Mouse (Mus musculus): ENCODE data around the gene Pdcd11. TPM values are rescaled to one million over a fixed set of nuclear protein-coding genes. Genes with fewer than 3 reads are reported as not detected.

The Pdcd11 gene
- total and polyA plus RNA-seq, 2 experiments from 2014 or later: 3.8 to 11.0 TPM

DNA sequence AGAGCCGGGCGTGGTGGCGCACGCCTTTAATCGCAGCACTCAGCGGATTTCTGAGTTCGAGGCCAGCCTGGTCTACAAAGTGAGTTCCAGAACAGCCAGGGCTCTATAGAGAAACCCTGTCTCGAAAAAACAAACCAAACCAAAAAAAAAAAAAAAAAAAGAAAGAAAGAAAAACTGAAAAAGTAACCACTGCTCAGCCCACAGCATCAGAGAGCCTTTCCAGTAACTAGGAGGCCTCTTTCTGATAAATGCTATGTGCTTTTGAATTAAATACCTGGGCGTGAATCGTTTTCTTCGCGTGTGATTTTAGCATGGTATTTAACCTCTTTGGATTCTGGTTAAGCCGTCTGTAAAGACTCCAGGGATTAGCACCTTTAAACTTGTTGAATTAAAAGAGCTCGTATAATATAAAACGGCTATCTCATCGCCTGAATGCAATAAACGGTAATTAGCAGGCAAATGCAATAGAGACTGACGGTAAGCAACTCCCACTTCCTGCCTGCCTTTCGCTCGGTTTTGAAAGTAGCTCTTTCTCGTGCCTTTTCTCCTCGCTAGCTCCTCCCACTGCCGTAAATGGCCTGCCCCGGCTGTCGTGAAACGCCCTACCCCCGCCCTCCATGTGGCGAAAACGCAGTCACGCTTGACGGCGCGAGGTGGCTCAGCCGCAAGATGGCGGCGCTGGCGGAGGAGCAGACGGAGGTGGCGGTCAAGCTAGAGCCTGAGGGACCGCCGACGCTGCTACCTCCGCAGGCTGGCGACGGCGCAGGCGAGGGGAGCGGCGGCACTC is 23.3 kb upstream of the Pdcd11 start, which contains the start of gene Taf5:
Gene Taf5 (plus strand): TSS at position 651 of the 787 bp plus-strand sequence.
- Histone ChIP-seq H3K27me3 (ENCODE audit: insufficient read depth, low read length) (no peaks in the 10 kb centered on the region), H3K4me1 (ENCODE audit: insufficient read depth, low read length) (no peaks in the 10 kb centered on the region), H3K4me3 (ENCODE audit: low read depth, low read length) (peak within 1 kb of the TSS; percentile 98), H3K36me3 (ENCODE audit: insufficient read depth, low read length) (no peaks in the 10 kb centered on the region), H3K9me3 (ENCODE audit: low read length) (no peaks in the 10 kb centered on the region), H3K9ac (replicated peaks; ENCODE audit: low read length, poor library complexity, severe bottlenecking) (peak within 1 kb of the TSS; percentile 87), H3K27ac (ENCODE audit: low read depth, low read length) (peak within 1 kb of the TSS; percentile 92), H3K4me2 (ENCODE audit: low read depth, low read length, poor library complexity, severe bottlenecking) (peak within 1 kb of the TSS; percentile 61)
- TF ChIP-seq CTCF (IDR thresholded peaks at IDR 0.05): peak; percentile 56
- ATAC-seq (ENCODE audit: low FRiP score) (peak; percentile 73; the same call in 1 of the 2 replicates), DNase-seq (ENCODE audit: low spot score) (peak; percentile 98)
- 11% methylated on average over 49 of the region's 49 CpGs for WGBS

DNA sequence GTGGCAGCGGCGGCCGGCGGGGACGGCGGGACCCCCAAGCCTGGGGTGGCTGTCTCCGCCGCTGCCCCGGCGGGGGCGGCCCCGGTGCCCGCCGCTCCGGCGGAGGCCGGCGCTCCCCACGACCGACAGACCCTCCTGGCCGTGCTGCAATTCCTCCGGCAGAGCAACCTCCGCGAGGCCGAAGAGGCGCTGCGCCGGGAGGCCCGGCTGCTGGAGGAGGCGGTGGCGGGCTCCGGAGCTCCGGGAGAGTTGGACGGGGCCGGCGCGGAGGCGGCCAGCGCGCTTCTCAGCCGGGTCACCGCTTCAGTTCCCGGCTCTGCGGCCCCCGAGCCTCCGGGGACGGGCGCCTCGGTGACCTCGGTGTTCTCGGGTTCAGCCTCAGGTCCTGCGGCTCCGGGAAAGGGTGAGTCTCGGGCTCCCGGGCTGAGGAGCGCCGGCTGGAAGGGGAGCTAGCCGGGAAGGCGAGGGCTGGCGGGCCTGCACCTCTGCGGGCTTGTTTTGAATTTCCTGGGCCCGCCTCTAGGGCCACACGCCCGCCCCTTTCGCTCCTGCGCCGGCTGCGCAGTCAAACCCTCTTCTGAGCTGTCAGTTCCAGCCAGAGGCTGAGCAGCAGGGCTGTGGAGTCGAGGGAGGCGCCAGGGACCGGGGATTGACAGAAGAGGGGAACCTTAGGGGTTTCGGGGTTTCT is 22.5 kb upstream of the Pdcd11 start:
- Histone ChIP-seq H3K4me1 (ENCODE audit: insufficient read depth, low read length) (no peaks in the 10 kb centered on the region), H3K27me3 (ENCODE audit: insufficient read depth, low read length) (no peaks in the 10 kb centered on the region), H3K9me3 (ENCODE audit: low read length) (no peaks in the 10 kb centered on the region), H3K27ac (ENCODE audit: low read depth, low read length) (peak overlapping the region; percentile 92), H3K4me3 (ENCODE audit: low read depth, low read length) (peak overlapping the region; percentile 98), H3K36me3 (ENCODE audit: insufficient read depth, low read length) (no peaks in the 10 kb centered on the region), H3K4me2 (ENCODE audit: low read depth, low read length, poor library complexity, severe bottlenecking) (peak overlapping the region; percentile 61), H3K9ac (replicated peaks; ENCODE audit: low read length, poor library complexity, severe bottlenecking) (peak overlapping the region; percentile 87)
- TF ChIP-seq CTCF (IDR thresholded peaks at IDR 0.05): peak; percentile 30
- DNase-seq (ENCODE audit: low spot score): peak; percentile 89
- ATAC-seq (ENCODE audit: low FRiP score): peak; percentile 94
- under 1% methylated on average over 53 of the region's 72 CpGs for WGBS

DNA sequence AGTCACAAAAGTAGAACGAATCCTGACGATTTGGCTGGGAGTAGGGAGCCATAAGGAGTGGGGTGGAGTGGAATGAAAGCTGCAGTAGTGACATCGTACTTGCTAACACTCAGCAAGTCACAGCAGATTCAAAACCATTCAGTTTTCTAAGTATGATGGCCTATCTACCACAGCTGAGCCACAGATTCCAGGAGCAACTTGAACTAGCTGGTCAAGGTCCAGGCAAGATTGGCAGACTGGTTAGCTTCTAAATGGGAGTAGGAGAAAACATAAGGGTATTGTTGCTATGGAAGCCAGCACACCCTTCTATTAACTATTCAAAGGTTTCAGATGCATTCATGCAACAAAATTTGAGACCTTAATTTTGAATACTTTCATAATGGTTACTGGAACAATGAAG is 2.3 kb upstream of the Pdcd11 start:
- Histone ChIP-seq H3K27me3 (ENCODE audit: insufficient read depth, low read length) (no peaks in the 10 kb centered on the region), H3K4me3 (ENCODE audit: low read depth, low read length) (no peak overlapping the region), H3K36me3 (ENCODE audit: insufficient read depth, low read length) (peaks cover 25% of the 10 kb centered on the region), H3K9ac (replicated peaks; ENCODE audit: low read length, poor library complexity, severe bottlenecking) (no peak overlapping the region), H3K4me1 (ENCODE audit: insufficient read depth, low read length) (peaks cover 8% of the 10 kb centered on the region), H3K4me2 (ENCODE audit: low read depth, low read length, poor library complexity, severe bottlenecking) (no peak overlapping the region), H3K9me3 (ENCODE audit: low read length) (no peaks in the 10 kb centered on the region), H3K27ac (ENCODE audit: low read depth, low read length) (no peak overlapping the region)
- DNase-seq (ENCODE audit: low spot score) (no peak), ATAC-seq (ENCODE audit: low FRiP score) (no peak)
- WGBS: 86% methylated on average over 3 of the region's 3 CpGs
- TF ChIP-seq CTCF (IDR thresholded peaks at IDR 0.05): no peak

DNA sequence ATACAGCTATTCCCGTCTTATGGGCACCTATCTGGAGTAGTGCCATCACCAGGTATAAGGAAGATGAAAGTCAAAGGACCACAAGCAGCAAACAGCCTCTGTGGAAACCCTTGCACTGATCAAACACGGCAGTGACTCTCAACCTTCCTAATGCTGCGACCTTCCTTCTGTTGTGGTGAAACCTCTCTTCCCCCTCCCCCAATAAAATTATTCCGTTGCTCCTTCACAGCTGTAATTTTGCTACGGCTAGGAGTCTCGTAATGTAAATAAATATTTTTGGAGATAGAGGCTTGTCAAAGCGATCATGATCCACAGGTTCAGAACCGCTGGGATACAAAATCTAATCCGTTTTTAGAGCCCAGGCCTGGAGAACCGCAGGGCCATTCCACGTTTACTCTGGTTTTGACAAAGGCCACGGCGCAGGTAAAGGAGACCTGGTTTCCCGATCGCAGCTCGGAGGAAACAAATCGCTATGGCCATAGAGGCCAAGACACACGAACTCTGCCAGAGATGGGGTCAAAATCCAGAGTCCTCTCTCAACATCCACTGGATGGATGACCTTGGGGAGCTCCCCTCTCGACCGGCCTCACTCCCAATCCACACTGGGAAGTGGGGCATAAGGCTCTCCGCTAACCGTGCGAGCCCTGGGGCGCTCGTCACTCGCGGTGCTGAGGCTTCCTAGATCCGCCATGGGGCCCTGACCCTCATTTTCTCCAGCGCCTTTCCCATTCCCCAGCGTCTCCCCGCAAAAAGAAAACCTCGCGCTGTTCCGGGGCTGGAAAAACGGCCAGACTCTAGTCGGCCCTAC is 646 bp upstream of the Pdcd11 start:
- Histone ChIP-seq H3K4me2 (ENCODE audit: low read depth, low read length, poor library complexity, severe bottlenecking) (peak overlapping the region; percentile 84), H3K4me3 (ENCODE audit: low read depth, low read length) (peak overlapping the region; percentile 86), H3K4me1 (ENCODE audit: insufficient read depth, low read length) (peaks cover 8% of the 10 kb centered on the region), H3K27me3 (ENCODE audit: insufficient read depth, low read length) (no peaks in the 10 kb centered on the region), H3K27ac (ENCODE audit: low read depth, low read length) (peak overlapping the region; percentile 93), H3K9me3 (ENCODE audit: low read length) (no peaks in the 10 kb centered on the region), H3K9ac (replicated peaks; ENCODE audit: low read length, poor library complexity, severe bottlenecking) (peak overlapping the region; percentile 97), H3K36me3 (ENCODE audit: insufficient read depth, low read length) (peaks cover 16% of the 10 kb centered on the region)
- TF ChIP-seq CTCF (IDR thresholded peaks at IDR 0.05): no peak
- peak; percentile 62 for ATAC-seq (ENCODE audit: low FRiP score)
- WGBS: 2% methylated on average over 36 of the region's 36 CpGs
- DNase-seq (ENCODE audit: low spot score): peak; percentile 1

DNA sequence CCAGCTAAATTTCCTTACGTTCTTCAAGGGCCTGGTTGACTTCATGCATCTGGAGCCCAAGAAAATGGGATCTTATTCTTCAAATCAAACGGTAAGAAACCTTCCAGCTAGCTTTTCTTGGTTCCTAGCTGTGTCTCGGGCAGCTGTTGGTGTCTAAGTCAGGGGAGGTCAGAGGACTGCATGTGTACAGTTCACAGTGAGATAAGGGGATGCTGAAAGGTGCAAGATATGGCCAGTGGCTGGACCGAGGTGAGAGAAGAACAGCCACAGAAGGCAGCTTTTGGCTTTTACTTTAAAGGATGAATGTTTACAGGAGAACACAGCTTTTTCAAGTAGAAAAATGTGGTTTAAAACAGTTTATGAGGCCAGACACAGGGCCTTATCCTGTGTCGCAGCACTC is 10.5 kb downstream of the Pdcd11 start:
- TF ChIP-seq CTCF (IDR thresholded peaks at IDR 0.05): no peak
- peaks cover 71% of the 10 kb centered on the region for H3K36me3 ChIP-seq (ENCODE audit: insufficient read depth, low read length)
- DNase-seq (ENCODE audit: low spot score): no peak
- no peak overlapping the region for H3K4me3 ChIP-seq (ENCODE audit: low read depth, low read length)
- no peaks in the 10 kb centered on the region for H3K9me3 ChIP-seq (ENCODE audit: low read length)
- H3K4me2 ChIP-seq (ENCODE audit: low read depth, low read length, poor library complexity, severe bottlenecking): no peak overlapping the region
- H3K27me3 ChIP-seq (ENCODE audit: insufficient read depth, low read length): no peaks in the 10 kb centered on the region
- WGBS: 94% methylated on average over 5 of the region's 5 CpGs
- H3K9ac ChIP-seq (replicated peaks; ENCODE audit: low read length, poor library complexity, severe bottlenecking): no peak overlapping the region
- no peaks in the 10 kb centered on the region for H3K4me1 ChIP-seq (ENCODE audit: insufficient read depth, low read length)
- H3K27ac ChIP-seq (ENCODE audit: low read depth, low read length): no peak overlapping the region
- ATAC-seq (ENCODE audit: low FRiP score): no peak

Measured in midbrain, postnatal 0 days (tissue).